Comparison of ENCODE assay signal across 8 mouse cellular contexts in the genomic region with DNA sequence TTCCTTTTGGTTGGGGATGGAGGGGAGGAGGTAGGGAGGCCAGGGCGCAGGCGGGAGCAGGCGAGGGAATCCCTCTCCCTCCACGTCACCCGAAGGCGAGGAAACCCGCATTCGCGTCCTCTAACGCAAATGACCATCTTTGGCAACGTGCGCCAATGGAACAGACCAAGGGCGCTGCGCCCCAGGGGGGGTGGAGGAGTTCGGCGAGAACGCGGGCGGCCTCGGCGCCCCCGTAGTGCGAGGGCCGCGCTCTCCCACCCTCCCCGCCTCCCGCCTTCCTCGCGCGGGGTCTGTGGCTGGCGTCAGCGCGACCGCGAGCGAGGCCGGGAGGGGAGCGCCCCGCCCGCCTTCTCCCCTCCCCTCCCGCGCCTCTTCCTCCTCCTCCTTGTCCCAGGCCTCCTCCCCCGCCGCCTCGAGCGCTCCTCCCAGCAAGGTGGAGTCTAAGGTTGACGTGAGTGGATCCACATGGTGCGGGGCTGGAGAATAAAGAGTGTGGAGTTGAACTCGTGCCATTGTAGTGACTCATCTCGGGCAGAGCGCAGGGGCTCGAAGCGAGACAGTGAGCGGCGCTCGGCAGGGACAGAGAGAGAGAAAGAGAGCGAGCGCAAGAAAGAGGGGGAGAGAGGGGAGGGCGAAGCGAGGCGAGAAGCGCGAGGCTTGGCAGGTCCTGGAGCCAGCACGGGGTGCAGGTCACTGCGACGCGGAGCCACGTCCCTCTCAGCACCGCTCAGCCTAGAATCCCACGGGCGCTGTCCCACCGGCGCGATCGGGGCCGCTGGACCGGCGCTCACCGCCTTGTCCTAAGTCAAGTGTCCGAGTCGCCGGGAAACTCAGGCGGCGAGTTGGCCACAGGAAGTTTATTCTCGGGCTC. TPM values are rescaled to one million over a fixed set of nuclear protein-coding genes. Genes with fewer than 3 reads are reported as not detected.
DNase-seq lines count a peak whose midpoint lies in the region; ATAC-seq lines count a peak whose summit lies in the region.

A gene (plus strand): TSS at position 466 of the 871 bp plus-strand sequence.

- no peaks in the 10 kb centered on the region for H3K36me3 ChIP-seq in hindbrain, embryonic 12.5 days

- ATAC-seq in hindbrain, embryonic 12.5 days (ENCODE audit: low FRiP score) = peak; percentile 82

- peaks cover 23% of the 10 kb centered on the region for H3K4me1 ChIP-seq in hindbrain, embryonic 12.5 days

- peaks cover 76% of the 10 kb centered on the region for H3K27me3 ChIP-seq in hindbrain, embryonic 12.5 days

- peak within 1 kb of the TSS; percentile 91 for H3K4me2 ChIP-seq in hindbrain, embryonic 12.5 days (replicated peaks)

- H3K9me3 ChIP-seq in hindbrain, embryonic 12.5 days (replicated peaks) = no peaks in the 10 kb centered on the region

- peak; percentile 99 for DNase-seq in NIH3T3 (ENCODE audit: low read depth)
- peak; percentile 96 for DNase-seq in cerebellum, adult 9-11 months
- peak; percentile 84 to 90 for DNase-seq in frontal cortex, postnatal 14 days (ENCODE audit: low spot score in 2 of 2)
- DNase-seq in layer of hippocampus, postnatal 14 days (ENCODE audit: low spot score in 2 of 2) = peak; percentile 89 to 96
- peak; percentile 99 for DNase-seq in lung, postnatal 10 days
- peak; percentile 91 for DNase-seq in ovary, postnatal 14 days (ENCODE audit: low spot score)
- DNase-seq in thymus, postnatal 14 days = peak; percentile 82

- peak within 1 kb of the TSS; percentile 66 for H3K9ac ChIP-seq in hindbrain, embryonic 12.5 days

- peak within 1 kb of the TSS; percentile 58 for H3K4me3 ChIP-seq in hindbrain, embryonic 12.5 days

- under 1% methylated on average over 66 of the region's 85 CpGs for WGBS in hindbrain, embryonic 12.5 days

- peak within 1 kb of the TSS; percentile 60 for H3K27ac ChIP-seq in hindbrain, embryonic 12.5 days

RNA-seq across cellular contexts. Expression of the gene that starts here (rescaled TPM):
- polyA plus RNA-seq in hindbrain, embryonic 12.5 days (2016; fragmentation: Nextera tagmentation; extraction: Ambion mirVana) = 1.0 and 1.2 TPM in 2 replicates
- 10 to 100 TPM; 42.2 to 43.1 TPM for total RNA-seq in layer of hippocampus, postnatal 14 days (2021)

Comparison
In these comparisons a context has a peak if more than half of its experiments do, and no peak if none do; other contexts are left out.
1. Peak in every context shown above with its lines: DNase-seq, ATAC-seq, H3K4me3 ChIP-seq and H3K27ac ChIP-seq.